Mouse (Mus musculus): Measurements from ENCODE around the gene Syne2. TPM values are rescaled to one million over a fixed set of nuclear protein-coding genes. Genes with fewer than 3 reads are reported as not detected.

Syne2 gene
- total RNA-seq, 2 experiments from 2014 or later: 5.1 to 6.8 TPM

DNA sequence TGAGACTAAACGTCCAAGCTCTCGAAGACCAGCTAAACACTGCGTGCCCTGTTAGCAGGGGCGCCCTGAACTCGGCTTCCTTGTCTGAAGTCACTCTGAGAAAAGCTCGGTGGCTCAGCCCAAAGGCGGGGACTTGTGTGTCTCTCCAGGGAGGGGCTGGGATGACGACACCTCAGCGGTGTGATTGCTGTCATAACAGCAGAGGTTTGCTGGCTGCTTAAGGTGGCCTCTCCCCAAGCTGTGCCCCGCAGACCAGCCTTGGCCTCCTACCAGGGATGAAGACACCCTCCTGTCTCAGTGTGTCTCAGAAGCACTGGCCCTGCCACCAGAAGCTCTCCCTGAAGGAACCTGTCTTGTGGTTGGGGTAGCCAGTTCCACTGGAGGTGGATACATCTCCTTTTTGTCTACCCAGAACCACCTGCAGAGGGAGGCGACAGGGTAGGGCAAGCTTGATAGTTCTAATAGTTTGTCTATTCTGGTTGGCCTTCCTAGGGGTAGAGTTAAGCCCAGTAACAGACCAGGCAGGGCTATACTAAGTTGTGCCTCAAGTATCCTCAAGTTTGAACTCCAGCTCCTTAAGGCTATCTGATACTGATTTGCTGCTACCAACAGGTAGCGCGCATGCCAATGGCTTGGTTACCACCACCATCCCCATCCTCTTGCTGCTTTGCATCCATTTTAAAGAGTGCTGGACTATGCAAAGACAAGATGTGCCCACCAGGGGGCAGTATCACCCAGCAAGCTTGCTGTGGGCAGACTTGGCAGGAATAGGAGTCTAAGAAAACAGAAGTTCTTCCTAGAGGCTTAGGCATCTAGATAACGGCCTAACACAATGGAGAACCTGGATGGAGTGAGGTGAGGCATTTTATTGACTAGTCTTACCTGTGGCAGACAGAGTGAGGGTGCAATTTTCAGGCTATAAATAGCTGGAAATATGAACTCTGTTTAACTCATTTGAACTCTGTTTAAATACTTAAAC lies 198.5 kb downstream of the Syne2 start:
- peak; percentile 98 for ATAC-seq (replicated peaks; ENCODE audit: poor library complexity)

DNA sequence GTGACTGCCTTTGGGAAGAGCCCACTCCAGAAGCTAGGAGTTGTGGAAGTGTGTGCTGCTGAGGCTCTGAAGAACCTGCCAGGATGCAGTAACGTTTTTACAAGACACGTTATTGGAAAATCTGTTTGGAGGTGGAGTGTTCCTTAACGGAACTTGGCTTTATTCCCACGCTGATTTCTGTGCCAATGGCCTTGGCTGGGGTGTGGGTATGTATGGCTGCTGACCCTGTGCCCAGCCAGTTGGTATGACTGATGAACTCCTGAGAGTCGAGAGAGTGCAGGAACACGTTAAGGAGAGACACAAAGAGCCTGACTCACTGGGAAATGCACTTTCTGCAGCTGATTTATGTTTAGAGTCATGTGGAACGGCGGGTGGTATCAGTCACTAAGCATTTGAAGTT lies 200.7 kb downstream of the Syne2 start:
- no peak for ATAC-seq (replicated peaks; ENCODE audit: poor library complexity)

DNA sequence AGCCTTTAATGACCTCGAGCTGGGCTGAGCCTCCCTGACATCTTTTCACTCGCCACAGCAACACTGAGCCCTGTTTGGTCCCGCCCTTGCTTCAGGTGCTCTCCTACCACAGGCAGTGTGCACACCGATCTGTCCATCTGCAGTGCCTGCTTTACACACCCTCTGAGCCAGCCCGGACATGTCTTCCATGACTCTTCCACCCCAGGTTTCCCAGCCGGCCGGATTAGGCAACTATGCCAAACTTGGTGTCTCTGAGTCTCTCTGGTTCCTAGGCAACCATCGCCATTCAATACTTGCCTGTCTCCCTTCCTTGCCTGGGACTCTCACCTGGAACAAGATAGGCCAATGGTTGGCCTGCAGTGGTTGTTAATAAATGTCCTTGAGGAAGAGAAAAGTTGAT lies 224.4 kb downstream of the Syne2 start:
- no peak for ATAC-seq (replicated peaks; ENCODE audit: poor library complexity)

DNA sequence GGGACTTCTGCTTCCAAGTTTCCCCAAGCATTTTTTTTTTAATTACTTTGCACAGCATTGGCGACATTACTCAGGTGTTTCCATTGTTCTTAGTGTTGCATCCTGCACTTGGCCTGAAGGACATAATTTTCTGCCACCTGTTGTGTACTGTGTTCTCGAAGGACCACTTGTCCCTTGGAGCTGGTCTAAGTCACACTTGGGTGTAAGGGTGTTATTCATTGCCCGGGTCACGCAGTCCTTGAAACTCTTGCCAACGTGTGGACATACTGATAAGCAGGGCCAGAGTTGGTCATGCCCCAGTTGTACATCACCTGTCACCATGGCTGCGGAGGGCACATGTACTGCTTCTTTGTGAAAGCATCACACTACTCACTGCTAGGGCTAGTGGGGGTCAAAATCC lies 228.6 kb downstream of the Syne2 start:
- no peak for ATAC-seq (replicated peaks; ENCODE audit: poor library complexity)

DNA sequence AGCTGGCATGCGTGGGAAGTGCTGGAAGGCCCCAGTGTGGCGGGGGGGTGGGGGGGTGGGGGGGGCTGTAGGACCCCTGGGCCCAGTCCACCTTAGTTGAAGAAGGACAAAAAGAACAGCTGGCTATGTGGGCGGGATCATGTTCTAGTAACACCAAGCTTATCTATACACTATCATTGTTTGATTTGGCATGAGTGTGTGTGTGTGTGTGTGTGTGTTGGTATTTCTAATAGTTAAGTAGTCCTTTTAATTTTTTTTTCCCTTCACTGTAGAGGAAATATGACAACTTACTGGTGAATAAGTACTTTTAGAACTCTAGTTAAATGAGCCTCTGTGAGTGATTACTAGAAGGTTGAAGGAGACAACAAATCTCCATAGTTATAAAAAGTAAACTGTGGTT lies 230.0 kb downstream of the Syne2 start:
- ATAC-seq (replicated peaks; ENCODE audit: poor library complexity): no peak

DNA sequence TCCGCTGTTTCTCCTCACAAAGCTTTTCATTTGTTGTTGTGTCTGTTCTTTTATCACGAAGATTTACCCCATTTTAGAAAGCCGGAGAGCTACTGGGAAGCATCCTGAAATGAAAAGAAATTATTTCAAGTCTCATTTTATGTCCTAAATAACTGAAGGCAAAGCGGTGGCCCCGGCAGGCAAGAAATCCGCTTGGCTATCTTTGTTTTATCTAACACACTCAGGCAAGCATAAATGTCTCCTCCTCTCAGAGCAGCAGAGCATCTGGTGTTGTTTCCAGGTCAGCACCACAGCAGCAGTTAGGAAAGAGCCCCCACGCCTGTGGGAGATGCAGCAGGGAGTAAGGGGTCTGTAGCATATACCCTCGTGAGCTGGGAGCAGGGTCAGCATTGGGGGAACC lies 230.7 kb downstream of the Syne2 start:
- no peak for ATAC-seq (replicated peaks; ENCODE audit: poor library complexity)

DNA sequence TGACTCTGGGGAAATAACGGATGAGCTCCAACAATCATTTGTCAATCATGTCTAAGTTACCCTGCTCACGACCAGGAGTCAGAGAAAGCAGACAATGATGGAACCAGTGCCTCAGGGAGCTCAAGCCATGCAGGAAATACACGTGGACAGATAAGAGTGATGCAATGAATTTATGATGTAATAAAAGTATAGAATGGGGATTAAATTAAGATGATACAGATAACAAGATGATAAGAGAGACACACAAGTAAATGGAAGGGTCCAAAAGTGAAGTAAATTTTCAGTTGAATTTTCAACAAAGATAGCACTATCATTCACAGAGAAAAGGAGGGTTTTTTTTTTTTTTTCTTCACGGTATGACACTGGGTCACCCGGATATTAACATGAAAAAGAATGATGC lies 231.4 kb downstream of the Syne2 start:
- no peak for ATAC-seq (replicated peaks; ENCODE audit: poor library complexity)

DNA sequence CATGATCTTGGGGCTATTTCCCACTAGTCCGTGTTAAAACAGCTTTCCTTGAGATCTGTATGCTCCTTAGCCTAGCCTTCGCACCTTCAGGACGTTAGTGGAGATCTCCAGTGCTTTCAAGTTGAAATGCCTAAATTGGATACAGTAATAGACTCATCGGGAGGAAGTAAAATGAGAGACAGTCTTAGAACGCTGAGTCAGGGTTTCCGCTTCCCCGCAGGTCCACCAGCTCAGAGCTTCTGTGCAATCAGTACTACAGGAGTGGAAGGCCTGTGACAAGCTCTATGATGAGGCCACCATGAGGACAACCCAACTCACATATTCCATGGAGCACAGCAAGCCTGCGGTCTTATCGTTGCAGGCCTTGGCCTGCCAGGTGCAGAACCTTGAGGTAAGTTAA lies 233.9 kb downstream of the Syne2 start:
- no peak for ATAC-seq (replicated peaks; ENCODE audit: poor library complexity)

DNA sequence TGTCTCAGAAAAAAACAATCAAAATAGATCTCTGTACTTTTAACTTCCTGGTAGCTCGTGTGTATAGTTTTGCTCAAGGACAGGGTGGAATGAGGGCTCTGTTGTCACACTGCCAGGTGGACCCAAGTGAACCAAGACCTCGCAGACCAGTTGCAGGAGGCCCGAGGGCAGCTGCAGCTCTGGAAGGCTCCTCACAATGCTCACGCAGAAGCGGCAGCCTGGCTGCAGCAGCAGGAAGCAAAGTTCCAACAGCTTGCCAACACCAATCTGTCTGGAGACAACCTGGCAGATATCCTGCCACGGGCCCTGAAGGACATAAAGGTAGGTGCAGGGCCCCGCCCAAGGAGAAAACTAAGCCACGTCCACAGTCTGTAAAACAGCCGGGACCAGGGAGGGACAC lies 236.7 kb downstream of the Syne2 start:
- no peak for ATAC-seq (replicated peaks; ENCODE audit: poor library complexity)

DNA sequence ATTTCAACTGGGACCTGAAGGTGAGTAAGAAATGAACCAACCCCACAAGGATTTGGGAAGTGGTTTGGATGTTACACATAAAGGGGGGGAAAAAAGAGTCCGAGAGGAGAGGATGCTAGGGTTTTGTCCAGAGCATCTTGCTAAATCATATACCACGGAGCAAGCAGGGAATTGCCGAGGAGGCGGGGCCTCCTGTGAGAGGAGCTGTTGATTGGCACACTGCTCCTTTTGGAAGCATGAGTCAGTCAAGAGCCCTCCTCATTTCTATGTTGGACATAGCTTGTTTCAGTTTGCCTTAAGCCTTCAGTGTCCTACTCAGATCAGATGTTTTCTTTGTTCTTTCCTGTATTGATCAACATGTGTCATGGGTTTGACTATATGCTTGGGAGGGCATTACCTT lies 245.1 kb downstream of the Syne2 start:
- no peak for ATAC-seq (replicated peaks; ENCODE audit: poor library complexity)

DNA sequence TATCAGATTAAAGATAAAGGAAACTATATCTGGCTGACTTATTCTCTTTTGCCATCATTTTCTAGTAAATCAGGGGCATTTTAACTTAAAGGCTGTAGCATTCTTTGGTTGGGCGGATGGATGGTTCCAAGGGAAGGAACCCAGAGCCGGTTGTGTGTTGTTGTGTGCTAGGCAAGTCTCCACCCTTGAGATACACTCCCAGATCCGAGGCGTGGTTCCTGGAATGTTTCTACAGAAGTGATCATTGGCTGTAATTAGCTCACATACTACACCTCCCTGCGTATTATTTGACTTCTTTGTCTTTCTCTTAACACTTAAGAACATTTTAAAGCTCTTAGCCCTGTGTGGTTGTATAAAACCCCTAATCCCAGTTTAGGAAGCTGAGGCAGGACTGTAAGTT lies 252.5 kb downstream of the Syne2 start:
- no peak for ATAC-seq (replicated peaks; ENCODE audit: poor library complexity)

DNA sequence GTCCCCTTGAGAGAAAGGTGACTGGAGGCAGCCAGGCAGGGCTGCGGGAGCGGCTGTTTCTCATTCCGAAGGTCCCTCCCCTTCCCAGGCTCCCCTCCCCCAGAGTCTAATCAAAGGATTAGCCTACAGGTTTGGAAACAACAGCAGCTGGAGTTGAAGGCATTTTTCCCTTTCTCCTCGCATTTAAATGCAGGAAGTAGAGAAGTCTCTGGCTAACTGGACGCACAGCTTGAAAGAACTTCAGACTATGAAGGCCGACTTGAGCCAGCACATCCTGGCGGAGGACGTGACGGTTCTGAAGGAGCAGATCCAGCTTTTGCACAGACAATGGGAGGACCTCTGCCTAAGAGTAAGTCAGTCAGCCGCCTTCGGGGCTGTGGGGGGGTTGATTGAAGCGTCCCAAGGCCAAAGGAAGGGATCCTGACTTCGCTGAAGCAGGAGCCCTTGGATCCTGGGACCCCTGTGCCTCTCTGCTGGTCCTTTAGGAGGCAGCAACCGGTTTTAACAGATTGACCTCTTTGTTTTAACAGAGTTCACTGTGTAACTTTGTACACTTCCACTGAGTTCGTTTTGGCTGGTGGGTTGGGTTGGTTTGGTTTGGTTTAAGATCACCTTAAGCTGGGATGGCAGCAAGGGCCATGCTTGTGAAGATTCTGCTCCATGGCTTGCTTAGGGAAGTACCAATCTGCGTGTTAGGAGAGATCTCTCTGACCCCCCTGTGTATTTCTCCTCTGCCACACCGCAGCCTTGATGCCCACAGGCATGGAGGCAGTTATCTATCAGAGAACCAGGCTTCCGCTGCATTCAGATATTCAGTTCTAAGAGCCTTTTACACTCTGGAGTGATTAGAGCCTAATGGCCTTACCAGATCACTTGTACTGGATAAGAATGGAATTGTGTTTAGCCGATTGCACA lies 254.3 kb downstream of the Syne2 start:
- no peak for ATAC-seq (replicated peaks; ENCODE audit: poor library complexity)

DNA sequence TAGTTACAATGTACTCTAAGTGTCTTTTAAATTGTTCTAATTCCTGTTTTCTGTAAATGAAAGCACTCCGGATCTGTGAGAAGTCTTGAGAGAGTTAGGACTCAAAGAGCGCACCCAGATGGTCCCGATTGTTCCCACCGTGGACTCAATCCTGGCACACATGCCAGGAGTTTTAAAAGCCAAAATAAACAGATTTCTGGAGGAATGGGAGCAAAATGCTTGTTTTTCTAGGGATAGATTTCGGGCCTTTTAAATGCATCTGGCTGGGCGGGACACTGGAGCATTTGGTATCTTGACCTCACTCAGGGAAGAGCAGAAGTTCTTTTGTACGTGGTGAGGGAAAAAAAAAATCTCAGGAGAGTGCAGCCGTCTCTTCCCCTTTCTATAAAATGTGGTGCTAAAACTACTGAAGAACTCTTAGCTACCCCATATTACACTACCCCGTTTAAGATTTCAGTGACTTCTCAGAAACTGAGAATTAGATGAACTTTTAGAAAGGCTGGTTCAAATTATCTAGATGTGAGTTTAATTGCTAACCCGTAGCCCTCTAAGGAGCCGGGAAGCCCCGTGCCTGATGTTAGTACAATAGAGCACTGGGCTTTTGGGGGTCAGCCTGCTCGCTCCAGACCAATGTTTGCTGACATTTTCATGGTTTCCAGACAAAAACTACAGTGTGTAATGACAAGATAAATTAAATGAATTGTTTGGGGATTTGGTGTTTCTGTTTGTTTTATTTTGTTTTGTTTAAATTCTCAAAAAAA lies 255.3 kb downstream of the Syne2 start:
- ATAC-seq (replicated peaks; ENCODE audit: poor library complexity): no peak

DNA sequence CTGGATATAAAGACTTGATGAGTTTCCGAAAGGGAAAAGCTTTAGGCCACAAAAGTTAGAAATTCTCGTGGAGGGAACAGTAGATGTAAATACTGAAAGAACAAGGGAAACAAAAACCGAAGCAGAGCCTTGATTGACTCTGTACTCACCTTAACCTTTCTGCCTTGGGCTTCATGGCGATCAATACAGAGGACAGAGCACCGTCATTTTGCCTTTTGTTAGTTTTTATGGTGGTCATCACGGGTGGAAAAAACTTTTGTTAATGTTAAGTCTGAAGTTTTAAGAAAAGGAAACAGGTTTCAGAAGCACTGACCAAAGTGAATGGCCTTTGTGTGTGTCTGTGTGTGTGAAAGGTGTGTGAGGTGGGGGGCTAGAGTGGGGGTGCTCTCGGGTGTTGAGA lies 256.0 kb downstream of the Syne2 start:
- ATAC-seq (replicated peaks; ENCODE audit: poor library complexity): no peak

DNA sequence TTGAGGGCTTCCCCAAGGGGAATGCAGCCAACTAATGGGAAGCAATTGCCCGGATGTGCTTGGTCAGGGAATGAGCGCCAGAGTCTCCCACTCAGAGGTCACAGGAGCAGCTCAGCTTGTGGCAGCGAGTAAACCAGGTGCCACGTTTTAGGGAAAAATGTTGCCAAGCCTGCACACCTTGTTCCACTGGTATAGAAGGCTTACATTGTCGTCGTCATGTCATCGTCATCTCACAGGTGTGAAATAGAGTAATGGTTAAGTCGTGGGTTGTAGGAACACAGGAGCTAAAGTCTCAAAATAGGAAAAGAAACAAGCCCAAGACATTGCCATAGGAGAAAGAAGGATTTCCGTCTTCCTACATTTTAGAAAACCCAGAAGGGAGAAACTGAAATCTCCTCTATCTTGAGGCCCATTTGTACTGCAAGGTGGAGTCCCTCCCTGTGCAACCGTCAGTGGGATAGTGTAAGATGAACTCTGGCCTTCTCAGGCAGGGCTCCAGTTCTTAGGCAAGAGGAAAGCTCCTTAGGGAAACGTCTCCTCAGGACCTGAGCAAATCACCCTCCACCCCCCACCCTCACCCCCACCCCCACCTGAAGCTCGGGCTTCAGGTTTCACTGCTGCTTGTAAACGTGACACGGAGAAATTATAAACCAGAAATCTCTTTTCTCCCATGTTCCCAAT lies 263.1 kb downstream of the Syne2 start:
- no peak for ATAC-seq (replicated peaks; ENCODE audit: poor library complexity)

DNA sequence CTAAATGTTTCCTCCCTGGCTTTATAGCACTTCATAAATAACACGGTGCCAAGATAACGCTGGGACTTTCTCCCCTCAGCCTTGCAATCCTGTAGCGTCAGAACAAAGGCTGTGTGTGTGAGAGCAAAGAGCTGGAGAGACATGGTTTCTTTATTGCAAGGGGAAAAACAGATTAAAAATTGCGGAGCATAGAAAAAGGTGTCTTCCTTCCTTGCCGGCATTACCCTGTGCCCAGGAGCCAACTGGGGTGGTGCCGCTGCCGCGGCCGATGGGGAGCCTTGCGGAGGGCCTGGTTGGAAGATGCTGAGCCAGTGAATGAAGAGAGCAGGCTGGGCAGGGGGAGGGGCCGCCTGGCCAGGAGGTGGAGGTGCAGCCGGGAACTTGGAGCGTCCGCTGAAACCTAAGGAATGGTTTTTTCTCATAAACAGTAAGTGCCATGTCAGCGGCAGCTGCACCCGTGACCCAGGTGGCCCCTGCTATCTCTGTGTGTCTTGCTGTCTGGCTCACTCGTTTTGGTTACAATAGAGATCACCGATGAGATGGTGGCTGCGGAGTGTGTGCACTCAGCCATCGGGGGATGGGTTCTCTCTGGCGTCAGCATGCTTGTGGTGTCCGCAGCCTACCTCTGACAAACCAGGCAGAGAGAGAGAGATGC lies 263.8 kb downstream of the Syne2 start:
- ATAC-seq (replicated peaks; ENCODE audit: poor library complexity): no peak

DNA sequence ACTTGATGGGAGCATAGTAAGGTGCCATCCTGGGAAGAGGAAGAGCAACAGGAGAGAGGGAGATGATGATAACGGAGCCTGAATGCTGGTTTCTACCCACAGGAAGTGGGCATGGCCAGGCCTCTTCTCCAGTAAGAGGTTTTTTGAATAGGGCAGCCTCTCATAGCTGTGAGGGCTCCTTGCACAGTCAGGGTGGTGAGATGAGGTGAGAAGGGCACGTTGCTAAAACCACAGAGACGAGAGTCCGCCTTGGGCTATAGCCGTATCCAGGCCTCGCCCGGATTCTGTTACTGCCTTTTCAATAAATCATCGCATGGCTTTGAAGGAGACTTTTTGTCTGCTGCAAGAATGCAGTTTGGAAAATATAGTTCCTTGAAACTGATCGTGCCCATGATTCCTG lies 267.1 kb downstream of the Syne2 start:
- 0 out of 2 replicates have a peak, but pooled peaks have one; percentile 11 for ATAC-seq (replicated peaks; ENCODE audit: poor library complexity)

DNA sequence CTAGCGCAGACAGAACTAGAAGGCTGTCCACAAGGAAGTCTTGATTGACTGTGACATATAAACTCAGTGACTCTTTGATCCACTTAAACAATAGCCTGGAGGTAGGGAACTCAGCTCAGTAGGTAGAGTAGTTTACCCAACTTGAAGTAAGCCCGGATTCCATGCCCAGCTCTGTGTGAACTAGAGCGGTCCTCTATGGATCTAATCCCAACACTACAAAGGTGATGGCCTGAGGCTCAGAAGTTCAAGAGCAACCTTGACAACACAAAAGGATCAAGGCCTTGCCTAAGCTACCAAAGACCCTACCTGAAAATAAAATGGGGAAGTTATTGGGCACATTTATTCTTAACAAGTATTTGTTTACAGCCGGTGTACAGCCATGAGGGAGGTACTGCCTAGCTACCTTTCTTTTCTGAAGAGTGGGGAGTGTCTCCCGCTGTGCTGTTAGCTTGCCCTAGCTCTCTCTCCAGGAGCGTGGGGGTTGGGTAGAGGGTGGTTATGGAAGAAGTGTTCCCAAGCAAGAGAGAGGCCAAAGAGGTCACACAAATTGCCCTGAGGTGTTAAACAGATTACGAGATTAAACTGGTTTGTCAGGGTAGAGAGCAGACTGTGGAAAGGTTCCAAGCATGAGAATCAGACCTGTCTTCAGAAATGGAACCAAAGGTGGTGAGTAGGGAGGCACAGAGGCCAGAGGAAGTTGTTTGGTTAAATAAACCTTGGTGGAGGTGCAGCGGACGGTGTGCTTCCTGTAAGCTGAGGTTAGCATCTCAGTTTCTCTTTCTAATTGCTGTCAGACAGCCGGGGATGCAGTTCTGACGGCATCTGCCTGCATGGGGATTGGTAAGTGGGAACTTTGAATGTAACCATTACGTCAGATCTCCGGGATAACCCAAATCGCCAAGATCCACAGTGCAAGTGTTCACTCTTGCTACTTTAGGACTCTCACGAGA lies 268.3 kb downstream of the Syne2 start:
- no peak for ATAC-seq (replicated peaks; ENCODE audit: poor library complexity)

DNA sequence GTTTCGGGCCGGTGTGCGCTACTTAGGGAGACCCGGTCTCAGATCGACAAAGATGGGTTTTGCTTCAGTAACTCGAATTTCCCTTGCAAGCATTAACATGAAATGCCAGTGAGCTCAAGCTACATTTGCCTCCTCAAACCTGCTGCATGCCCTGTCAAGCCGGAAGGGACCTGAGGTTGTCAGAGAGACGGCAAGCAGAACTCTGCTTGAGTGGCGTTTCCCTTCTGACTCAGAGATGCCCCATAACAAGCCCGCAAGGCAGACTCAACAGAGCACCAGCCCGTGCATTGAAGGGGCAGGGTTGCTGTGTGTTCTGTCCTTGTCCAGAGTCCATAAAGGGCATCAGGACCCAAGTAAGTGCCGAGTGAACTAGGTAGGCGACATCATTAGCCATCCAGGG lies 269.1 kb downstream of the Syne2 start:
- ATAC-seq (replicated peaks; ENCODE audit: poor library complexity): no peak

All from megakaryocyte progenitor cell, adult 5-6 weeks (primary cell).